Mouse (Mus musculus) stomach, postnatal 0 days (tissue): ENCODE measurements at regions not wholly inside any gene's neighbourhood (a gene's known extent, or its start where the extent isn't known, plus 50 kb on each side); places are given as distances from the start of the nearest gene placed in this dataset.

ENCODE experiments used
- CTCF ChIP-seq: IDR thresholded peaks from 2 replicates; pipeline ENCODE4 v1.5.1; 2016; ENCODE audit warnings: antibody characterized with exemption, low read depth, mild to moderate bottlenecking, moderate library complexity
- EP300 ChIP-seq: optimal IDR thresholded peaks from 2 replicates; pipeline ENCODE3; 2016; ENCODE audit warnings: antibody characterized with exemption

- TF ChIP-seq CTCF (no peak), EP300 (no peak)
Observed at GRCm38 (mm10) chr1:122333267-122333666, 765.5 kb upstream of the Ddx18 start.
